Mouse (Mus musculus): ENCODE results near the gene Mios.

- TF ChIP-seq POLR2A (IDR thresholded peaks at IDR 0.05; ENCODE audit: insufficient read depth, low read depth, low read length) (no peak), CTCF (IDR thresholded peaks at IDR 0.05; ENCODE audit: insufficient read depth, low read depth, low read length) (no peak)
These were observed 74.2 kb downstream of the Mios start for GRCm38 (mm10) chr6:8283255-8283654.
